Mouse (Mus musculus) cerebral cortex, adult 2 months (tissue): ENCODE measurements around the gene Ece1.

Experiments used
- WGBS: fragments of 180-500 bp; shearing (Covaris S2); methylation state at CpG from one replicate; pipeline ENCODE4 v1.1.7; 2018; 5-methylcytosine and 5-hydroxymethylcytosine counted together

The Ece1 gene

DNA sequence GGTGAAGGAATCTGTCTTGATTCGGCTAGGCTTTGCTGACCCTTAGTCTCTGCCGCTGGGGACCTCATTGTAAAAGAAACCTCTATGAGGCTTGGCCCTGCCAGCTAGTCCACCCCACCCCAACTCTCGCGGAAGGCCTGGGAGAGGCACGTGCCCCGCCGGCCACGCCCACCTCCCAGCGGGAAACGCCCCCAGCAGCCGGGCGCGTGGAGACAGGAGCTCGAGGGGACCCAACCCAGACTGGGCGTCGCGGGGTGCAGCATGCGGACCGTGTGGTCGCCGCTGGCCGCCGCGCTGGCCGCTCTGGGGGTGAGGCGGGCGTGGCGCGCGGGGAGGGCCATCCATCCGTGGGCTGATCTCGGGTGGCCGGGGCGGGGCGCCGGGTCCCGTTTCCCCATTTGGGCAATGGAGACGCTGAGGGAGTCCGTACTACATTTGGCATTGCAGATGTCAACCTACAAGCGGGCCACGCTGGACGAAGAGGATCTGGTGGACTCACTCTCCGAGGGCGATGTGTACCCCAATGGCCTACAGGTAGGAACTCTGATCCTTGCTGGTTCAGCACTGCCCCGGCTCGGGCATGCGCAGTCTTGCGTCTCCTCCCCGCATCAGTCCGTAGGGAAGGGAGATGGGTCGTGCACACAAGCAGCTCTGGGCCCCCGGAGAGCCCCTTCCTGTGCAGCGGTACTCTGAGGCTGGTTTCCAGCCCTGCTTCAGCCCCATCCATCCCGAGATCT, 51.5 kb downstream of the Ece1 start:
- 6% methylated on average over 54 of the region's 54 CpGs for whole genome bisulfite sequencing

DNA sequence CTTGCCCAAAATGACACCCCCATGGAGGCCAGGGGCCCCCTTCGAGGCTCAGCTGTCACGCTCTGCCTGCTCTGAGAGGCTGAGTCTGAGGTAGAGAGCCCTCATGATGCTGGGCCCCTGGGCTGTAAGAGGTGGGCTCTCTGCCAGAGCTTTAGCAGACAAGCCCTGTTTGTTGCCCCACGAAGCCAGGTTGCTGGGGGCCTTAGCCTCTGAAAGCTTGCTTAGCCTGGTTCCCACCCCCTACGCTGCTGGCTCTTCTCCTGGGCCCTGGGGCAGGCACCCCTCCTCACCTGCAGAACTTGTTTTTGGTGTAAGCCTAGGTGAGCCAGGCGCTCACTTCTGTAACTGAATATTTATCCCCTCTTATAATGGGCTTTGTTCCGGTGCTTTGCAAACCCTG, 55.6 kb downstream of the Ece1 start:
- 73% methylated on average over 6 of the region's 6 CpGs for WGBS

DNA sequence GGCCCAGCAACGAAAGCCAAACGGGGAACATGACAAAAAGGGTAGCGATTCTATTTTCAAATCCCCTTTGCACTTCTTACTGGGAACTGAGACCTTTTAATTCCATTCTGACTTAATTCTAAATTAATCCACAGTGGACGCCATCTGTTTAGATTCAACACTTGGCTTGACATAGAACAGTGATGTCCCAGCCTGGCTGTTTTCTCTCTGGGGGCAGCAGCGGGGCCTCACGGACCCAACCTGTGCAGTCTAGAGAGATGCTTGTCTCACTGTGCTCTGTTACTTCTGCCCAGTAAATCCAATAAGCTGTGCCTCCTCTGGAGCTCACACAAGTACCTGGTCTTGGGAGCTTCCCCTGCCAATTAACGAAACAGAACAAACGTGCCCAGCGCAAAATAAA, 56.5 kb downstream of the Ece1 start:
- 84% methylated on average over 9 of the region's 9 CpGs for WGBS

DNA sequence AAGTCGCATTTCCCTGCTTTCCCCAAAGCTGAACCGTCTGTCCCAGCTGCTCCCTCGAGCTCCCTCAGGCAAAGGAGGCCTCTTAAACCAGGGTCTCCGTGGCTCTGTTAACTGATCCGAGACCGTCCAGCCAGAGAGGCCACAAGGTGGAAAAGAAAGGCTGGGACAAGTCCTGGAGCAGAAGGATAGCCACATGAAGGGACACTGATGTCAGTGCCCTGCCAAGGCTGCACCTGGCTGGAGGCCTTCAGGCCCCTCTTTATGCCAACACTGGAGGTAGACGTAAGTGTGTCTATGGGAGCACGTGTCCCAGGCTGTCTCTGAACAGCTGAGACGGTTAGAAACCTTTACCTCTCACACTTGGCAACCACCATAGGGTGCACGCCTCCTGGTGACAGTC, 57.1 kb downstream of the Ece1 start:
- WGBS, result 84% methylated on average over 10 of the region's 10 CpGs

DNA sequence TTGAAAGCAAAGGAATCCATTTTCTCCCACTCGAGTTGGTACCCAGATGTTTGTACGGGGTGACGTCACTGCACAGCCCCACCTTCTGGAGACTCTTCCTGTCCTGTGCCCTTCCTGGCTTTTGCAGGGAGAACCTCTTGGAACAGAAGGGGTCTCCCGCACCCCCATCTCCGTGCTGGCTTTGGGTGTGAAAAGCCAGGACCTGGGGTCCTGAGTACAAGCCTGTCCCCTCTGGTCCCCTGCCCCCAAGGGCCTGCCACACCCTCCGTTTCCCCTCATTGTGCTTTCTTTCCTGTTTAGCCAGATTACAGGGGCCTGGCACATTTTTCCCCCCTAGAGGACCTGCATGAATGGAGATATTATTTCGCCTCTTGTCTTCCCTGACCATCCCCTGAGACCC, 58.0 kb downstream of the Ece1 start:
- 66% methylated on average over 7 of the region's 7 CpGs for WGBS

DNA sequence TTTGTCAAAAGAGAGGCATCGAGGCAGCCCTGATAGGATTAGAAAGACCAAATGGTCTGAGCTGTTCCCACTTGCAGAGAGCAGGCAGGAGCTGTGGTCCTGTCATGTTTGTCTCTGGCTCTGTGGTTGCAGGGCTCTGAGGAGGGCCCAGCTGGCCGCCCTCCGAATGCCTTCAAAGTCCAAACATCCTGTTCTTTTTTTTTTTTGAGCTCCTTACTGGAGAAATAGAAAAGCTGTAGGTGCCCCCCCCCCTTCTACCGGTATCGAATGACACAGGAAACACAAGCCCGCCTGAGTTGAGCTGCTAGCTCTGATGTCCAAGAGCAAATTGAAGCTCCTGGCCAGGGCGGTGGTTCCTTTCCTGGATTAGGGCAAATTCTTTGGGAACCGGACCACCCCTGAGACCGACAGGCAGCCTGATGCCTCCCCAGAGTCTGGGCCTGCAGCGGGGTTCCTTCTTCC, 58.5 kb downstream of the Ece1 start:
- 67% methylated on average over 10 of the region's 10 CpGs for WGBS

DNA sequence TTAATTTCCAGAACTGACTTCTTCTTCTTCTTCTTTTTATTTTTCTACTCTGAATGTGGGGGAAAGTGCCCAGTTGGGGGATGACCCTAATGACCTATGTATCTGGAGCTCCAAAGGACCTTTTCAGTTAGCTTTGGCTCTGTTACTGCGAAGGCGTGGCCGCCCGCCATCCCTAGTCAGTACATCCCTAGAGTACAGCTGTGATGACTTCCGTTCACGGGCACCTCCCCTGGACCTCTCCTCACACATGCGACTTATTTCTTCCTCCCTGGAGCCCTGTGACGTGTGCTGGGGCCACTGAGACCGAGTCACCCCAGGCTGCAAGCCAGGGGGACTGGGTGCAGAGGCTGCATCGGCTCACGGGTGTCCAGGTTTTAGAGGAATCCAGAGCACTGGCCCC, 59.5 kb downstream of the Ece1 start:
- WGBS, result 83% methylated on average over 11 of the region's 11 CpGs

DNA sequence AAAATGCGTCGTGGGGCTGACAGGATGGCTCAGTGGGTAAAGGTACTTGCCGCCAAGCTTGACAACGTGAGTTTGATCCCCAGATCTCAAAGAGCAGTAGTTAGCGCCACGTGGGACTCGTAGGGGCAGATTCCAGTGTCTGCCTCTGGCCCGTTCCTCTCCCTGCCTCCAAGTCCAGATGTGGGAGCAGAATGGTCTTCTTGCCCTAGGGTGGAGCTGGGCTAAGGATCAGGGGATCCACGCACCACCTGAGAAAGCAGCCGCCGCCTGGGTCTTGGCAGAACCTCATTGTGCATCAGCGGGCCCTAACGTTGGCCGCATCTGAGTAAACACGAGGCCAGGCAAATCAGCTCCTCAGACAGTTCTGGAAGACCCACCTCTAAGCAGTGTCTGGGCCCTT, 61.0 kb downstream of the Ece1 start:
- WGBS, result 94% methylated on average over 15 of the region's 15 CpGs

DNA sequence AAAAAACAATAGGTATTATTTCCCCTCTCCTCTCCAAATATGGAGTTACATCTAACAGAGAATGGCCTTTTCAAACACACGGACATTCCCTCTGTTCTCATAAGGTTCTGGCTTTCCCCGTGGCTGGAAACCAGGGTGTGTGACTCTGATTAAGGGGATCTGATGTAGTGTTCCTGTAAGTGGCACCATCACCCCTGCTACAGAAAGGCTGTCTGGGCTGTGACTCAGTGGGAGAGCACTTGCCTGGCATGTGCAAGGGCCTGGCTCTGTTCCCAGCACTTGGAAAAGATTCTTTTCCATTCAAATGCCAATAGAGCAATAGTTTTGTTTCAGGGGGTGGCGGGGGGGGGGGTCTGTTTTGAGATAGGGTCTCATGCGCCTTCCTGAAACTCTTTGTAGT, 63.1 kb downstream of the Ece1 start:
- 48% methylated on average over 4 of the region's 4 CpGs for WGBS

DNA sequence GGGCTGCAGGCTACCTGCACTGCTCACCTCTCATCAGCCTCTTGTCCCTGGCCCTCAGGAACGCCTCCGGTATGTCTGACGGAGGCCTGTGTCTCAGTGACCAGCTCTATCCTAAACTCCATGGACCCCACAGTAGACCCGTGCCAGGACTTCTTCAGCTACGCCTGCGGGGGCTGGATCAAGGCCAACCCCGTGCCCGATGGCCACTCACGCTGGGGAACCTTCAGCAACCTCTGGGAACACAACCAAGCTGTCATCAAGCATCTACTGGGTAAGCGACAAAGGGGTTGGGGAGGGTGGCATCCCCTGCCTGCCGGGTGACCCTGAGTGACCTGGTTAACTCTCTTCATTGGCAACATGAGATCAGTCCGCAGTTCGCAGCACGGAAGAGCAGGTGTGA, 64.1 kb downstream of the Ece1 start:
- WGBS, result 71% methylated on average over 14 of the region's 14 CpGs

DNA sequence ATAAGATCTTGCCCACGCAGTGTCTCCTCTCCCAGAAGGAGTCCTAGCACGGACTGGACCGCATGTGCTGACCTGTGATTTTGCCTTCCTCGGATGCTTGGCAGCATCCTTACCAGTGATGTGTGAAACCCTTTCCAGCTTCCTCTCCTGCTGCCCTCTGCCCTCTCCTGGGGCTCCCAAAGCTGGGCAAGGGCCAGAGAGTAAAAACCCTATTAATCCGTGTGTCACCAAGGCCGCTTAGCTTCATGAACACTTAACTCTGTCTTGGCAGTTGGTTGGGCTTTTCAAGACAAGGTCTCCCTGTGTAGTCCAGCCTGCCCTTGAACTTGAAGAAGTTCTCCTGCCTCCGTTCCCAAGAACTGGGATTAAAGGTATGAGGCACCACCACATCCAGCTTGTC, 65.1 kb downstream of the Ece1 start:
- WGBS, result 81% methylated on average over 7 of the region's 7 CpGs

DNA sequence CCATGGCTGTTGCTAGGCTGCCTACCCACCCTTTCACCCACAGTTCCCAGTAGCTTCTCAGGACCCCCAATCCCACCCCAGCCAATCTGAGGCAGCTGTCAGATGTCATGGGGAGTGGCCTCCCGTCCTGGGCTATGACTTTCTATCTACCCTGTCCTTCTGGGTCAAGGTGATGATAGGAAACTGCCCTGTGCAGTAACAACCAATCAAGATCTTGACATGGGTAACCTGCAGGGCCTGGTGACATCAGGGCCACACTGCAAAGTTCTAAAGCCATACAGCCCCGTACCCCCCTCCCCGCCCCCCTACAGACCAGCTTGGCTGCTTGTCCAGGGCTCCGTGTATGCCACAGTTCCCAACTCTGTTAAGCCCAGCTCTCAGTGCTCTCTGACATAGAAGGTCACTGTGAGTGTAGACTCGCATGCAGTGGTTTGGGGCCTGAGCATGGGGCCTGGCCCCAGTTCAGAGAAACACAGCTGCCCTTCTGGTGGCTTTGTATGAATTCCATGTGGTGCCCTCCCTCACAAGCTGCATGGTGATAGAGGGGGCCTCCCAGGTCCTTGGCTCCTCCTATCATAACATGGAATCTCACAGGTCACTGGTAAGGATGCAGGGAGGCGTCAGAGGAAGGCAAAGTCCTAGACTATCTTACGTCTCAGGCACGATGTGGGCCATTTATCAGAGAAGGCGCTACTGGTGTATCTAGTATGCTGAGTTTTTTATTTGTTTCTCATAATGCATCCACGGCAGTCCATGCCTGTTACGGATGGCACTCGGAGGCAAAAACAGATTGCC, 65.9 kb downstream of the Ece1 start:
- WGBS, result 90% methylated on average over 12 of the region's 12 CpGs

DNA sequence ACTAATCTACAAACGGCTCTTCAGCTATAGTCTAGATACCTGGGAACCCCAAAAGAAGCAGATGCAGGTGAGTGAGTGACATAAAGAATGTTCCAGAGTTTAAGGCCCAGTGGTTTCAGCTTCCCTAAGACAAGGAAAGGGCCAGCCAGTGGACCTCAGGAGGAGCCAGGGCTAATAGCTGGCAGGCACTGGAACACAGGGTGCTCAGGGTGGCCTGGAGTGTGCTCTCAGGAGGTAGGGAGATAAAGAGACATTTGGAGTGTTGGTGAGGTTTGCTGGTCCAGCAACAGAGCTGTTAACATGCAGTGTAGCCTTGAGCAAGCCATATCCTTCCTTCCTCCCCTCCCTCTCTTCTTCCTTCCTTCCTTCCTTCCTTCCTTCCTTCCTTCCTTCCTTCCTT, 66.8 kb downstream of the Ece1 start:
- 92% methylated on average over 1 of the region's 1 CpGs for WGBS

DNA sequence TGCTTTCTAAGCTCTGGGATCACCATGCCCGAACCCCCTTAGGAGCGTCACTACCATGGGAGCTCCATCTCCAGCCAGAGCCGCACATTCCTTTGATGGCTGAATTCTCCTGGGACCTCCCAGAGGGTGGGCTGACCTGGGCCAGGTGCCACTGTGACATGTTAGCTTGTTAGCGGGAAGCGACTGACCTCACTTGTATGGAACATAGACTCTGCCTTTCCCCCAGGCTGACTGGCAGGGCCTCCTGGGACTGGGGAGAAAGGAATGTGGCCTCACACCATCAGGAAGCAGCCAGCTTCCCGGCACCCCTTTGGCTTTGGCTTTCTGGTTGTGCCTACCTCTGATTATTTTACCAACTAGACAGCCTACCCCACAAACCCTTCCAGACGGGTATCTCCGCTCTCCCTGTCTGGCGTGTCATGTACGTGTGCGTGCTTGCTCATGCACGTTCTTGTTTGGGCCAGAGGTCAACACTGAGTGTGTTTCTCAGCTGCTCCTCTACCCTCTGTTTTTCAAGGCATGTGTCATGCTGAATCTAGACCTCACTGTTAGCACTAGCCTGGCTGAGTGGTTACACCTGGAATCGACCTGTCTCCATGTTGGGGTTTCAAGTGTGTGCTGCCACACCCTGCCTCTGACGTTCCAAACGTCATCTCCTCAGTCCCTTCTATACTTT, 67.4 kb downstream of the Ece1 start:
- 83% methylated on average over 15 of the region's 15 CpGs for WGBS

DNA sequence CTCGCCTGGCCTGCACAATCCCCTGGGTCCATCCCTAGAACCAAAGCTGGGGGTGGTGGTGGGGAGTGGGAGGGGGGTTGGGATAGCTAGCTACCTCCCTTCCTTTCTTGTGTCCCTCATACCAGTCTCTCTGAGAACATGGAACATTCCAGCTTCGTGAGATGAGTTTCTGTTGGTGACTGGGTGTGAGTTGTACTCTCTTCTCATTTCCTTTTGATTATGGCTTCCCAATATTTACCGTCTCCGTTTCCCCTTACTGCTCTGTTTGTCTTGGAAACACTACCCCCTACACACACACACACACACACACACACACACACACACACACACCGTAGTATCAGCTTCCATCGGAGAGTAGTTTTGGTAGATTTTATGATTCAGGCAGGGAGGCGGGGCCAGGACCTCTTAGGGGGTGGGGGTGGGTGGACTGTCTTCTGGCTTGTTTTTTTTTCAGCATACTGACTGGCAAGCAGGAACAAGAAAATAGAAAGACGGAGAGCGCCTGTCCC, 68.5 kb downstream of the Ece1 start:
- WGBS, result 32% methylated on average over 9 of the region's 9 CpGs

DNA sequence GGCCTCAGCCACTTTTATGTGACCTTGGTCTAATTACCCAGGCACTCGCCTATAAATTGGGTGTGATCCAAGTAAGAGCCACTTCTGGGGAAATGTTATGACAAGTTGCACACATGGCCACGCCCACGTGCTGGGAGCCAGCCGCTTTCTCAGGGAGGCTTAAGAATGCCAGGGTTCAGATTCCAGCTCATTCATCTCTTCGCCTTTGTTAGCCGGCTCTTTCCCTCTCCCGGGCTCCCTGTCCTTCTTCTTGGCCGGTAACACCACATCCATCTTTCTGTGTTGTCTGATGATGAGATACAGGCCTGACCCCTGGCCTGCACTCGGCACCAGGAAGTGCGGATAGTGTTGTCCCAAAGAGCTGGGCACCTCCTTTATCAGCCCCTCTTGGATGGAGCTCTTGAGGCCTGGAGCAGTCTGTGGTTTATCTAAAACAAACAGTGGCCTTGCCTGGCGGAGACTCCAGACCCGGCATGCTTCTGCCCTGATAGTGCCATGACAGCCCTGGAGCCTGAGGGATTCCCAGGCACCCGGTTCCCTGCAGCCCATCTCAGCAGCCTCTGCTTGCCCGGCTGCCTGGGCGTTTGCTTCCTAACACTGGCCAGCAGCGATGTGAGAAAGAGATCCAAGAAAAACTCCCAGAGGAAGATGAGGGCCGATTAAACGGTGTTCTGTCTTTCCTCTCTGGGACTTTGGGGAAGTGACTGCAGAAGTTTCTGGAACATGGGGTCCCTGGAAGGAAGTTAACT, 69.1 kb downstream of the Ece1 start:
- 33% methylated on average over 18 of the region's 18 CpGs for WGBS

DNA sequence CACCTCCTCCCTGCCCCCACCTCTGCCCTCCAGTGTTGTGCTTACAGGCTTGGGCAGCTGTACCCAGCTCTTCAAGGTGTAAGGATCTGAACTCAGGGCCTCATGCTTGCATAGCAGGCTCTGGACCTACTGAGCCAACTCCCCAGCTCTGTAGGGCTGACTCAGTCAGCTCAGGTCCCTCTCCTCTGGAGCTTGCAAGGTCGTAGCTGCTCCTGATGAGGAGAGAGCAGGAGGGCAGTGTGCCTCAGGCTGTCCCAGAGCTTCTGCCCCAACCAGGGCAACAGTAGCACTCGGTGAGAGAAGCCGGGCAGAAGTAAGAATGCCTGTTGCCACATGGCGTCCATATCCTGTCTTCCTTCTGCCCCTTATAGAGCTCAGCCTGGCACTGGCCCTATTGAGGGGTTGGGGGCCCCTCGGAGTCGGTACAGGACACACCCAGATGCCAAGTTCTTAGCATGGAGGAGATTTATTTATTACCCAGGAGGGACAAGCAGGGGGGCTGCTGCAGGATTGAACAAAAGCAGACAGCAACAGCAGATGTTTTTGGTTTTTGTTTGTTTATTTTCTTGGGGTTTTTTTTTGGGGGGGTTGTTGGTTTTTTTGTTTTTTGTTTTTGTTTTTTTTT, 70.6 kb downstream of the Ece1 start:
- 71% methylated on average over 6 of the region's 6 CpGs for WGBS

DNA sequence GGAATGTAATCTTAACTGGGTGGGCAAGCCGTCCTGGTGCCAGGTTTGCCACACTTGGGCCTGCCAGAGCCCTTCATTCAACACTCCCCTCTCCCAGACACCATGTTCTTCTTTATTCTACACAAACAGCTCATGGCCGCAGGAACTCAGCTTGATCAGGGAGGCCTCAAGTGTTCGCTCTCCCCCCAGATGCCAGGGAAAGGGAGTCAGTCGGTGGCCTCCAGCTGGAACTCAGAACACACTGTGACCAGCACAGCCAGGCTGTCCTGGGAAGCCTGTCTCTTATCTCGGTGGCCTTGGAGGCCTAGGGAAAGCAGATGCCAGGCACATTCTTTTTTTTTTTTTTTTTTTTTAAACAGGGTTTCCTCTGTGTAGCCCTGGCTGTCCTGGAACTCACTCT, 71.3 kb downstream of the Ece1 start:
- 88% methylated on average over 5 of the region's 5 CpGs for WGBS

DNA sequence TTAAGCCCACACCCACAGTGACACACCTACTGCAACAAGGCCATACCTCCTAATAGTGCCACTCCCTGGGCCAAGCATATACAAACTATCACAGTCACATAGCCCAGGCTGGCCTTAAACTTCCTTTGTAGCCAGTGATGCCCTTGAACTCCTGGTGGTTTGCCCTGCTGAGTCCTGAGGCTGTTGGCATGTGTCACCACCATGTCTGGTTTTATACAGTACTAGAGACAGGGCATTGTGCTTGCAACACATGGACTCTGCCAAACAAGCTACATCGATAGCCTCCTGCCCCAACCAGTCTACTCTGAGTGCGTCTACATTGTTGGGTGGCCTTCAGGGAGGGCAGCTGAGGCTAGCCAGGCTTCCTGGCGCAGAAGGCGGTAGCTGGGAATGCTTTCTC, 74.1 kb downstream of the Ece1 start:
- WGBS, result 81% methylated on average over 4 of the region's 4 CpGs

DNA sequence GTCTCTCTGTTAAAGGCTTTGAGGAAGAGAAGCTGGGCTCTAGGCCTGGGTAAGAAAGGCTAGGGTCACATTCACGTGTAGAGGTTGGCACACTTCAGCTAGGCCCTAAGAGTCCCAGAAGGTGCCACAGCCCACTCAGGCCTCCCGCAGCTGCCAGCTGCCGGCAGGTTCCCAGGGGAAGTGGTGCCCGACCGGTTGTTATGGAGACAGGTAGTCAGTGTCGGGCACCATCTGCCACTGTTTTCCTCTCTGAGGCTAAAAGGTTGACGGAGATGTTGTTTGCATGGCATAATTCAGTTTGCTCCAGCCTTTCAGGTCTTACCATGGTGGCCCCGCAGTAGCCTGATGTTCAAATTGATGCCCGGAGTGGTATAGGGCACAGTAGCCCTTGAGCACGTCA, 78.0 kb downstream of the Ece1 start:
- 65% methylated on average over 10 of the region's 10 CpGs for WGBS

DNA sequence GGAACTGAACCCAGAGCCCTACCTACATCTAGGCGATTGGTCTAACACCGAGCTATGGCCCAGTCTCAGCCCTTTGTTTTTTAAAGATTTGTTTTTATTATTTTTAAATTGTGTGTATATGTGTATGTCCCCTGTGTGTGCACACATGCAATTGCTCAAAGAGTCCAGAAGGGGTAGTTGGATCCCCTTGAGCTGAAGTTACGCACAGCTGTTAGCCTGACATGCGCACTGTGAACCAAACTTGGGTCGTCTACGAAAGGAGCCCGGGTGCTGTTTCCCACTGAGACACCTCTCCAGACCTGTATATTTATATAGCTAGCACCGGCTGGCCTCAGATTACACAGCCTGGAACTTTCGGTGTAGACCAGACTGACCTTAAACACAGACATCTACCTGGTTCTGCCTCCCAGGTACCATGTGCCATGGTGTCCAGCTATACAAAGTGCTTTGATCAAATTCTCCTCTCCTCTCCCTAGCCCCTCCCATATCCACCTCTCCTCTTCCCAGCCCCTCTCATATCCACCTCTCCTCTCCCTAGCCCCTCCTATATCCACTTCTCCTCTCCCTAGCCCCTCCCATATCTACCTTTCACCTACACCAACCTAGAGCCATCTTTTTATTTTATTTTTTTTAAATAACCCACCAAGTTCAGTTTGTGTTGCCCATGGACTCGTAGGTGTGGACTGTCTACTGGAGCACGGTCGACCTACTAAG, 79.3 kb downstream of the Ece1 start:
- 86% methylated on average over 12 of the region's 12 CpGs for WGBS
